12 mouse cellular contexts compared by ENCODE assay signal in the genomic region with DNA sequence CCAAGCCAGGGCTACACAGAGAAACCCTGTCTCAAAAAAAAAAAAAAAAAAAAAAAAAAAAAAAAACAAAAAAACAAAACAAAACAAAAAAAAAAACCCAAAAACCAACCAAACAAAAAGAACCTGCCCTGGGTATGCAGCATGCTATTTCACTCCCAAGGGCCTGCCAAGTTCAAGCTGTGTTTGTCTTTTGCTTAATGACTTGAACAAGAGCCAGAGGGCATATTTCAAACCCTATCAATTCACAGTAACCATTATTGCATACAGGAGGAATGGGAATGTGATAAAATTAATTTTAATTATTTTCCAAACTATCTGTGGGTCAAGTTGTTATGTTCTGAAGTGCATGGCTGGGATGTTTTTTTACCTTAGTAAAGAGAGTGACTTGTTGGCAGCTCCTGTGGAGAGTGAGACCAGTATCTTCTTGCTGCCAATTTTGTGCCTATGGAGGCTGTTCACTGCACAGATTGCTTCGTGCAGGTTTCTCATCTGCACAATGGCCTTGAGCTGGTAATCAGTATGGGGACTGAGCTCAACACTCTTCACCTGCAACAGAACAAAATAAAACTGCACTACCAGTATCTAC.
"Had no signal": no experiment of that assay in that cellular context is flagged by ENCODE, and none has a peak within 500 bp of the region (broad histone marks: within the 10 kb centered on the region; RNA-seq: fewer than 3 reads in every experiment).

No protein-coding gene starts in this region.

- DNase-seq: kidney, adult 8-10 months; kidney, postnatal 25 days; liver; right cerebral cortex, postnatal 4 days; spleen, adult 18-20 months; thymus, adult 18-20 months; thymus, postnatal 14 days had no signal

- H3K27me3 ChIP-seq: limb, embryonic 12.5 days; lung, embryonic 15.5 days; megakaryocyte, embryonic 14.5 days; midbrain, embryonic 15.5 days; neural tube, embryonic 12.5 days had no signal

- H3K9me3 ChIP-seq: limb, embryonic 12.5 days; lung, embryonic 15.5 days; megakaryocyte, embryonic 14.5 days; midbrain, embryonic 15.5 days; neural tube, embryonic 12.5 days had no signal

- H3K4me3 ChIP-seq: limb, embryonic 12.5 days; lung, embryonic 15.5 days; megakaryocyte, embryonic 14.5 days; midbrain, embryonic 15.5 days; neural tube, embryonic 12.5 days had no signal

- H3K27ac ChIP-seq: limb, embryonic 12.5 days; lung, embryonic 15.5 days; midbrain, embryonic 15.5 days; neural tube, embryonic 12.5 days had no signal

- H3K4me1 ChIP-seq: limb, embryonic 12.5 days; lung, embryonic 15.5 days; midbrain, embryonic 15.5 days; neural tube, embryonic 12.5 days had no signal
